Mouse (Mus musculus): ENCODE results near the gene Dip2c. TPM values are rescaled to one million over a fixed set of nuclear protein-coding genes. Genes with fewer than 3 reads are reported as not detected.

Gene Dip2c
- polyA plus RNA-seq, 1 experiment from 2014 or later = 8.6 TPM

GRCm38 (mm10) chr13:9388017-9388416, 111.7 kb downstream of the Dip2c start:
- 93% methylated on average over 2 of the region's 2 CpGs for WGBS
- TF ChIP-seq CTCF (IDR thresholded peaks at IDR 0.05; ENCODE audit: low read depth) = no peak

GRCm38 (mm10) chr13:9389334-9389733, 113.0 kb downstream of the Dip2c start:
- 81% methylated on average over 1 of the region's 1 CpGs for WGBS
- Histone ChIP-seq H3K36me3 (ENCODE audit: insufficient read depth) (no peaks in the 10 kb centered on the region), H3K4me3 (ENCODE audit: low read depth, low read length) (no peak overlapping the region), H3K27ac (ENCODE audit: low read depth) (no peak overlapping the region), H3K27me3 (ENCODE audit: insufficient read depth, low read length) (no peaks in the 10 kb centered on the region), H3K9me3 (ENCODE audit: low read depth, low read length) (no peaks in the 10 kb centered on the region), H3K4me2 (no peak overlapping the region), H3K4me1 (ENCODE audit: insufficient read depth) (no peaks in the 10 kb centered on the region), H3K9ac (no peak overlapping the region)
- no peak for ATAC-seq (ENCODE audit: insufficient read depth)
- TF ChIP-seq CTCF (IDR thresholded peaks at IDR 0.05; ENCODE audit: low read depth) = 0 out of 2 replicates have a peak, but pooled peaks have one; percentile 22
- peak; percentile 4 for DNase-seq

More at GRCm38 (mm10) chr13:9388017-9388416, 111.7 kb downstream of the Dip2c start:
- H3K4me2 ChIP-seq = no peak overlapping the region; the same call in 1 of the 2 replicates
- H3K36me3 ChIP-seq (ENCODE audit: insufficient read depth) = no peaks in the 10 kb centered on the region
- H3K4me1 ChIP-seq (ENCODE audit: insufficient read depth) = no peaks in the 10 kb centered on the region
- H3K4me3 ChIP-seq (ENCODE audit: low read depth, low read length) = no peak overlapping the region
- no peak overlapping the region for H3K9ac ChIP-seq
- ATAC-seq (ENCODE audit: insufficient read depth) = no peak
- DNase-seq = no peak
- no peak overlapping the region for H3K27ac ChIP-seq (ENCODE audit: low read depth)
- no peaks in the 10 kb centered on the region for H3K27me3 ChIP-seq (ENCODE audit: insufficient read depth, low read length)
- H3K9me3 ChIP-seq (ENCODE audit: low read depth, low read length) = no peaks in the 10 kb centered on the region

GRCm38 (mm10) chr13:9390204-9390804, 114.0 kb downstream of the Dip2c start:
- H3K4me2 ChIP-seq = no peak overlapping the region
- H3K4me3 ChIP-seq (ENCODE audit: low read depth, low read length) = no peak overlapping the region
- H3K4me1 ChIP-seq (ENCODE audit: insufficient read depth) = no peaks in the 10 kb centered on the region
- no peak overlapping the region for H3K9ac ChIP-seq
- ATAC-seq (ENCODE audit: insufficient read depth) (no peak), DNase-seq (no peak)
- no peaks in the 10 kb centered on the region for H3K9me3 ChIP-seq (ENCODE audit: low read depth, low read length)
- WGBS = 48% methylated on average over 5 of the region's 5 CpGs
- H3K27me3 ChIP-seq (ENCODE audit: insufficient read depth, low read length) = no peaks in the 10 kb centered on the region
- TF ChIP-seq CTCF (IDR thresholded peaks at IDR 0.05; ENCODE audit: low read depth) = no peak
- no peaks in the 10 kb centered on the region for H3K36me3 ChIP-seq (ENCODE audit: insufficient read depth)
- no peak overlapping the region for H3K27ac ChIP-seq (ENCODE audit: low read depth)

- Histone ChIP-seq H3K27me3 (ENCODE audit: insufficient read depth, low read length) (no peaks in the 10 kb centered on the region), H3K4me1 (ENCODE audit: insufficient read depth) (no peaks in the 10 kb centered on the region), H3K4me2 (no peak overlapping the region), H3K9me3 (ENCODE audit: low read depth, low read length) (no peaks in the 10 kb centered on the region), H3K27ac (ENCODE audit: low read depth) (no peak overlapping the region), H3K36me3 (ENCODE audit: insufficient read depth) (no peaks in the 10 kb centered on the region), H3K9ac (no peak overlapping the region), H3K4me3 (ENCODE audit: low read depth, low read length) (no peak overlapping the region)
- 81% methylated on average over 3 of the region's 3 CpGs for WGBS
- DNase-seq = no peak
- ATAC-seq (ENCODE audit: insufficient read depth) = no peak
- TF ChIP-seq CTCF (IDR thresholded peaks at IDR 0.05; ENCODE audit: low read depth) = no peak
These were observed 117.1 kb downstream of the Dip2c start for GRCm38 (mm10) chr13:9393470-9393869.

GRCm38 (mm10) chr13:9395286-9395685, 119.0 kb downstream of the Dip2c start:
- Histone ChIP-seq H3K36me3 (ENCODE audit: insufficient read depth) (no peaks in the 10 kb centered on the region), H3K27me3 (ENCODE audit: insufficient read depth, low read length) (no peaks in the 10 kb centered on the region), H3K4me1 (ENCODE audit: insufficient read depth) (no peaks in the 10 kb centered on the region), H3K9ac (no peak overlapping the region), H3K4me3 (ENCODE audit: low read depth, low read length) (no peak overlapping the region), H3K27ac (ENCODE audit: low read depth) (no peak overlapping the region), H3K4me2 (no peak overlapping the region), H3K9me3 (ENCODE audit: low read depth, low read length) (no peaks in the 10 kb centered on the region)
- DNase-seq (no peak), ATAC-seq (ENCODE audit: insufficient read depth) (no peak)
- TF ChIP-seq CTCF (IDR thresholded peaks at IDR 0.05; ENCODE audit: low read depth) = no peak
- WGBS = 58% methylated on average over 1 of the region's 1 CpGs

GRCm38 (mm10) chr13:9398846-9399245, 122.5 kb downstream of the Dip2c start:
- 81% methylated on average over 1 of the region's 1 CpGs for WGBS

GRCm38 (mm10) chr13:9405399-9405798, 129.1 kb downstream of the Dip2c start:
- DNase-seq (no peak), ATAC-seq (ENCODE audit: insufficient read depth) (no peak)
- H3K27me3 ChIP-seq (ENCODE audit: insufficient read depth, low read length) = no peaks in the 10 kb centered on the region
- TF ChIP-seq CTCF (IDR thresholded peaks at IDR 0.05; ENCODE audit: low read depth) = no peak
- no peak overlapping the region for H3K4me3 ChIP-seq (ENCODE audit: low read depth, low read length)
- H3K4me2 ChIP-seq = no peak overlapping the region
- H3K36me3 ChIP-seq (ENCODE audit: insufficient read depth) = no peaks in the 10 kb centered on the region
- H3K27ac ChIP-seq (ENCODE audit: low read depth) = no peak overlapping the region
- no peak overlapping the region for H3K9ac ChIP-seq
- 58% methylated on average over 1 of the region's 1 CpGs for WGBS
- H3K9me3 ChIP-seq (ENCODE audit: low read depth, low read length) = no peaks in the 10 kb centered on the region; the same call in 1 of the 2 replicates
- no peaks in the 10 kb centered on the region for H3K4me1 ChIP-seq (ENCODE audit: insufficient read depth)

More at GRCm38 (mm10) chr13:9398846-9399245, 122.5 kb downstream of the Dip2c start:
- Histone ChIP-seq H3K4me1 (ENCODE audit: insufficient read depth) (no peaks in the 10 kb centered on the region), H3K9ac (no peak overlapping the region), H3K27me3 (ENCODE audit: insufficient read depth, low read length) (no peaks in the 10 kb centered on the region), H3K4me2 (no peak overlapping the region), H3K36me3 (ENCODE audit: insufficient read depth) (no peaks in the 10 kb centered on the region), H3K27ac (ENCODE audit: low read depth) (no peak overlapping the region), H3K4me3 (ENCODE audit: low read depth, low read length) (no peak overlapping the region), H3K9me3 (ENCODE audit: low read depth, low read length) (no peaks in the 10 kb centered on the region; the same call in 1 of the 2 replicates)
- ATAC-seq (ENCODE audit: insufficient read depth) = no peak
- no peak for DNase-seq
- TF ChIP-seq CTCF (IDR thresholded peaks at IDR 0.05; ENCODE audit: low read depth) = no peak

All from lung, embryonic 14.5 days (tissue).